Mouse (Mus musculus) hindbrain, embryonic 11.5 days (tissue): ENCODE measurements around the gene Fam160b1. TPM values are rescaled to one million over a fixed set of nuclear protein-coding genes. Genes with fewer than 3 reads are reported as not detected.

Experiments
- ATAC-seq: fragments of 200-750 bp; cut with Nextera tagmentation; 2 replicates; pipeline ENCODE4 v1.8.0; 2017; ENCODE audit warnings: mild to moderate bottlenecking, moderate TSS enrichment, moderate library complexity; ENCODE audit not compliant: low FRiP score
- DNase-seq: peaks from one replicate; pipeline ENCODE4 v3.0.0-alpha.2; 2015; ENCODE audit warnings: low spot score
- H3K27ac ChIP-seq: fragments of 300-500 bp; sonication (generic); 2 replicates; pipeline ENCODE4 v1.5.1; 2014; ENCODE audit warnings: mild to moderate bottlenecking, low read depth, low read length
- H3K27me3 ChIP-seq: fragments of 300-500 bp; sonication (generic); 2 replicates; pipeline ENCODE4 v1.6.1; 2014; ENCODE audit warnings: mild to moderate bottlenecking, low read length, moderate library complexity, mixed read lengths; ENCODE audit not compliant: control insufficient read depth, insufficient read depth
- H3K36me3 ChIP-seq: fragments of 300-500 bp; sonication (generic); 2 replicates; pipeline ENCODE4 v1.6.1; 2014; ENCODE audit warnings: mild to moderate bottlenecking, low read length, moderate library complexity, mixed read lengths; ENCODE audit not compliant: control insufficient read depth, insufficient read depth
- H3K4me1 ChIP-seq: fragments of 300-500 bp; sonication (generic); replicated peaks from 2 replicates; pipeline ENCODE4 v1.6.1; 2014; ENCODE audit warnings: low read length, mixed read lengths; ENCODE audit not compliant: control insufficient read depth, insufficient read depth
- H3K4me2 ChIP-seq: fragments of 300-500 bp; sonication (generic); replicated peaks from 2 replicates; pipeline ENCODE4 v1.6.1; 2014; ENCODE audit warnings: mild to moderate bottlenecking, low read depth, low read length
- H3K4me3 ChIP-seq: fragments of 300-500 bp; sonication (generic); 2 replicates; pipeline ENCODE4 v1.5.1; 2014; ENCODE audit warnings: low read depth, low read length
- H3K9ac ChIP-seq: fragments of 300-500 bp; sonication (generic); 2 replicates; pipeline ENCODE4 v1.6.1; 2014; ENCODE audit warnings: low read depth, low read length
- H3K9me3 ChIP-seq: fragments of 300-500 bp; sonication (generic); 2 replicates; pipeline ENCODE4 v1.6.1; 2016; ENCODE audit warnings: low read length; ENCODE audit not compliant: control insufficient read depth
- WGBS: fragments of 180-500 bp; shearing (Covaris S2); extraction: QIAGEN DNeasy Blood & Tissue Kit; methylation state at CpG from one replicate; pipeline ENCODE4 v1.1.7; 2014; 5-methylcytosine and 5-hydroxymethylcytosine counted together
- polyA plus RNA-seq: library from polyadenylated mRNA; unstranded; fragments of >200 nt; fragmentation: Nextera tagmentation; extraction: Ambion mirVana; gene quantifications from 2 replicates; pipeline ENCODE4 v1.2.1, GENCODE M21; 2014

The Fam160b1 gene
- polyA plus RNA-seq, 1 experiment from 2014 or later, result 14.2 TPM

GRCm38 (mm10) chr19:57429926-57430325 lies 69.4 kb downstream of the Fam160b1 start:
- H3K27ac ChIP-seq, result no peak overlapping the region
- H3K27me3 ChIP-seq, result no peaks in the 10 kb centered on the region
- H3K9ac ChIP-seq, result no peak overlapping the region
- H3K36me3 ChIP-seq, result no peaks in the 10 kb centered on the region
- ATAC-seq (no peak), DNase-seq (no peak)
- no peak overlapping the region for H3K4me3 ChIP-seq
- 85% methylated on average over 6 of the region's 6 CpGs for WGBS
- no peaks in the 10 kb centered on the region for H3K4me1 ChIP-seq
- no peaks in the 10 kb centered on the region for H3K9me3 ChIP-seq
- H3K4me2 ChIP-seq, result no peak overlapping the region

GRCm38 (mm10) chr19:57431476-57431875 lies 71.0 kb downstream of the Fam160b1 start:
- no peaks in the 10 kb centered on the region for H3K9me3 ChIP-seq
- no peak overlapping the region for H3K9ac ChIP-seq
- no peak for ATAC-seq
- DNase-seq, result no peak
- no peaks in the 10 kb centered on the region for H3K4me1 ChIP-seq
- 59% methylated on average over 6 of the region's 6 CpGs for WGBS
- no peak overlapping the region for H3K4me3 ChIP-seq
- H3K27me3 ChIP-seq, result no peaks in the 10 kb centered on the region
- no peak overlapping the region for H3K4me2 ChIP-seq
- H3K36me3 ChIP-seq, result no peaks in the 10 kb centered on the region
- H3K27ac ChIP-seq, result no peak overlapping the region

GRCm38 (mm10) chr19:57434024-57434423 lies 73.5 kb downstream of the Fam160b1 start:
- H3K36me3 ChIP-seq, result no peaks in the 10 kb centered on the region
- no peaks in the 10 kb centered on the region for H3K9me3 ChIP-seq
- DNase-seq, result no peak
- ATAC-seq, result no peak
- H3K9ac ChIP-seq, result no peak overlapping the region
- H3K27ac ChIP-seq, result no peak overlapping the region
- H3K4me2 ChIP-seq, result no peak overlapping the region
- H3K4me3 ChIP-seq, result no peak overlapping the region
- no peaks in the 10 kb centered on the region for H3K4me1 ChIP-seq
- 76% methylated on average over 6 of the region's 6 CpGs for WGBS
- no peaks in the 10 kb centered on the region for H3K27me3 ChIP-seq

DNA sequence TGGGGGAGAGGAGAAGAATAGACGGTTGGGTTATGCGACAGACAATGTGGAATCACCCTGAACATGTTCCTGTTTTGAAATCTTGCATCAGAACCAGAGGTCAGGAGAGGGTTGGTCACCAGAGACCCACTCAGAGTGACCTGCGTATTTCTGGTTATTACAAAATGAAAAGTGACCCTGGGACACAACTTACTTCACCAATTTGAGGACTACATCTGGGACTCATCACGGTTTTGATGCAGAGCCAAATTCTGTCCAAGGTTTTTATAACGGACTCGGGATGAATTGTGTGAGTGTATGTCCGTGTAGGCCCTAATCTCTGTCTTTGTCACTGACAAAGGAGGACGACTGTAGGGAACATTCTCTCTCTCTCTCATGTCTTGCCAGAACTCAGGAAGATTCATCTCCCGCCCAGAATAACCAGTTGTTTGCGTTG lies 76.1 kb downstream of the Fam160b1 start:
- ATAC-seq, result no peak
- no peak overlapping the region for H3K27ac ChIP-seq
- no peaks in the 10 kb centered on the region for H3K4me1 ChIP-seq
- no peak for DNase-seq
- 82% methylated on average over 10 of the region's 10 CpGs for WGBS
- no peaks in the 10 kb centered on the region for H3K36me3 ChIP-seq
- H3K4me2 ChIP-seq, result no peak overlapping the region
- no peak overlapping the region for H3K9ac ChIP-seq
- no peaks in the 10 kb centered on the region for H3K9me3 ChIP-seq
- H3K4me3 ChIP-seq, result no peak overlapping the region
- H3K27me3 ChIP-seq, result no peaks in the 10 kb centered on the region

- Histone ChIP-seq H3K4me2 (no peak overlapping the region), H3K36me3 (no peaks in the 10 kb centered on the region), H3K9me3 (no peaks in the 10 kb centered on the region), H3K4me1 (no peaks in the 10 kb centered on the region), H3K27ac (no peak overlapping the region), H3K9ac (no peak overlapping the region), H3K27me3 (no peaks in the 10 kb centered on the region), H3K4me3 (no peak overlapping the region)
- DNase-seq (no peak), ATAC-seq (no peak)
- WGBS, result 93% methylated on average over 7 of the region's 7 CpGs
Observed at GRCm38 (mm10) chr19:57437042-57437441, 76.6 kb downstream of the Fam160b1 start.

Other genes with a start within 250 kb of the Fam160b1 start
- gene Ablim1, start 45.8 kb upstream of the Fam160b1 start, polyA plus RNA-seq, result 18.3 and 18.6 TPM in 2 replicates
- 14.8 and 17.8 TPM in 2 replicates for gene Trub1, start 92.2 kb downstream of the Fam160b1 start, polyA plus RNA-seq